Mouse (Mus musculus) MEL (cell line): ENCODE data around the gene Dlx1. TPM values are rescaled to one million over a fixed set of nuclear protein-coding genes. Genes with fewer than 3 reads are reported as not detected.

Experiments
- DNase-seq: peaks from one replicate; pipeline ENCODE4 v3.0.0; 2011; ENCODE audit warnings: low read depth, low spot score
- H3K27ac ChIP-seq: 2 replicates; pipeline ENCODE4 v1.5.1; 2012; ENCODE audit warnings: low read depth, mild to moderate bottlenecking, control low read depth, low read length, moderate library complexity; ENCODE audit not compliant: control insufficient read depth
- H3K27me3 ChIP-seq, 2 experiments: fragments of 150-350 bp in 1 of 2; sonication (generic) in 1 of 2; 2 replicates each; pipeline ENCODE4 v1.6.1; 2012; ENCODE audit warnings: low read length in 2 of 2, mild to moderate bottlenecking in 2 of 2, improper control_type of control experiment in 1 of 2, moderate library complexity in 1 of 2; ENCODE audit not compliant: insufficient read depth in 2 of 2, control insufficient read depth in 1 of 2
- H3K36me3 ChIP-seq, 2 experiments: 2 replicates each; pipeline ENCODE4 v1.6.1; 2012 to 2014; ENCODE audit warnings: low read length in 2 of 2, improper control_type of control experiment in 1 of 2, inconsistent platforms in 1 of 2, mild to moderate bottlenecking in 1 of 2; ENCODE audit not compliant: insufficient read depth in 2 of 2, control insufficient read depth in 1 of 2
- H3K4me1 ChIP-seq, 2 experiments: fragments of 150-350 bp in 1 of 2; sonication (generic) in 1 of 2; 2 replicates each; pipeline ENCODE4 v1.6.1; 2012; ENCODE audit warnings: low read length in 2 of 2, improper control_type of control experiment in 1 of 2, mild to moderate bottlenecking in 1 of 2; ENCODE audit not compliant: insufficient read depth in 2 of 2, control insufficient read depth in 1 of 2
- H3K4me3 ChIP-seq, 2 experiments: fragments of 150-350 bp in 1 of 2; sonication (generic) in 1 of 2; 2 replicates each; pipeline ENCODE4 v1.5.1; 2012; ENCODE audit warnings: low read depth in 2 of 2, low read length in 2 of 2, mild to moderate bottlenecking in 2 of 2, moderate library complexity in 2 of 2, control low read depth in 1 of 2, improper control_type of control experiment in 1 of 2; ENCODE audit not compliant: control insufficient read depth in 1 of 2, insufficient read depth in 1 of 2
- H3K79me2 ChIP-seq: 2 replicates; pipeline ENCODE4 v1.6.1; 2012; ENCODE audit warnings: mild to moderate bottlenecking, low read length, moderate library complexity; ENCODE audit not compliant: control insufficient read depth, poor library complexity, insufficient read depth
- H3K9ac ChIP-seq: 2 replicates; pipeline ENCODE4 v1.6.1; 2012; ENCODE audit warnings: low read depth, mild to moderate bottlenecking, control low read depth, low read length, moderate library complexity; ENCODE audit not compliant: control insufficient read depth, poor library complexity, severe bottlenecking
- H3K9me3 ChIP-seq: fragments of 150-350 bp; sonication (generic); replicated peaks from 2 replicates; pipeline ENCODE4 v1.6.1; 2012; ENCODE audit warnings: mild to moderate bottlenecking, low read length, improper control_type of control experiment, moderate library complexity; ENCODE audit not compliant: insufficient read depth
- CHD1 ChIP-seq: IDR thresholded peaks from 2 replicates; pipeline ENCODE4 v1.6.1; 2012; ENCODE audit warnings: low read depth, mild to moderate bottlenecking, inconsistent platforms, low read length, improper control_type of control experiment
- CHD2 ChIP-seq: IDR thresholded peaks from 2 replicates; pipeline ENCODE4 v1.6.1; 2011; ENCODE audit warnings: low read length, improper control_type of control experiment
- ELF1 ChIP-seq: IDR thresholded peaks from 2 replicates; pipeline ENCODE4 v1.6.1; 2014; ENCODE audit warnings: low read depth, mild to moderate bottlenecking, inconsistent platforms, low read length, improper control_type of control experiment, moderate library complexity
- EP300 ChIP-seq, 2 experiments: IDR thresholded peaks; 2 replicates each; pipeline ENCODE4 v1.6.1; 2011; ENCODE audit warnings: improper control_type of control experiment in 2 of 2, low read length in 2 of 2, low read depth in 1 of 2, mild to moderate bottlenecking in 1 of 2
- ETS1 ChIP-seq: IDR thresholded peaks from 2 replicates; pipeline ENCODE4 v1.6.1; 2012; ENCODE audit warnings: low read depth, mild to moderate bottlenecking, inconsistent platforms, low read length, improper control_type of control experiment, moderate library complexity
- GABPA ChIP-seq: IDR thresholded peaks from 2 replicates; pipeline ENCODE4 v1.6.1; 2012; ENCODE audit warnings: low read depth, mild to moderate bottlenecking, inconsistent platforms, low read length, improper control_type of control experiment, moderate library complexity
- GATA1 ChIP-seq: IDR thresholded peaks from 2 replicates; pipeline ENCODE4 v1.6.1; 2011; ENCODE audit warnings: low read depth, low read length, improper control_type of control experiment
- JUND ChIP-seq: IDR thresholded peaks from 2 replicates; pipeline ENCODE4 v1.6.1; 2011; ENCODE audit warnings: low read depth, mild to moderate bottlenecking, improper control_type of control experiment, low read length
- KAT2A ChIP-seq: conservative IDR thresholded peaks from 2 replicates; pipeline ENCODE4 v1.6.1; 2012; ENCODE audit warnings: low read depth, low read length, improper control_type of control experiment, inconsistent platforms
- MAX ChIP-seq: IDR thresholded peaks from 2 replicates; pipeline ENCODE4 v1.6.1; 2011; ENCODE audit warnings: low read length, improper control_type of control experiment
- MAZ ChIP-seq: IDR thresholded peaks from 2 replicates; pipeline ENCODE4 v1.6.1; 2012; ENCODE audit warnings: low read depth, mild to moderate bottlenecking, inconsistent platforms, low read length, improper control_type of control experiment
- MEF2A ChIP-seq: IDR thresholded peaks from 2 replicates; pipeline ENCODE4 v1.6.1; 2014; ENCODE audit warnings: low read depth, mild to moderate bottlenecking, inconsistent platforms, low read length, improper control_type of control experiment; ENCODE audit not compliant: poor library complexity, insufficient replicate concordance, severe bottlenecking; ENCODE audit errors: extremely low read depth
- MXI1 ChIP-seq: IDR thresholded peaks from 2 replicates; pipeline ENCODE4 v1.6.1; 2011; ENCODE audit warnings: mild to moderate bottlenecking, low read depth, low read length, improper control_type of control experiment
- MYB ChIP-seq: IDR thresholded peaks from 2 replicates; pipeline ENCODE4 v1.6.1; 2011; ENCODE audit warnings: mild to moderate bottlenecking, low read depth, low read length, improper control_type of control experiment
- NELFE ChIP-seq: IDR thresholded peaks from 2 replicates; pipeline ENCODE4 v1.6.1; 2011; ENCODE audit warnings: low read depth, low read length, improper control_type of control experiment
- NRF1 ChIP-seq: IDR thresholded peaks from 2 replicates; pipeline ENCODE4 v1.6.1; 2014; ENCODE audit warnings: low read depth, mild to moderate bottlenecking, inconsistent platforms, low read length, improper control_type of control experiment, moderate library complexity; ENCODE audit not compliant: poor library complexity, insufficient read depth, severe bottlenecking
- POLR2AphosphoS2 ChIP-seq: IDR thresholded peaks from 2 replicates; pipeline ENCODE4 v1.6.1; 2011; ENCODE audit warnings: low read length, improper control_type of control experiment
- POLR2AphosphoS5 ChIP-seq: IDR thresholded peaks from 2 replicates; pipeline ENCODE4 v1.6.1; 2012; ENCODE audit warnings: low read depth, borderline replicate concordance, mild to moderate bottlenecking, inconsistent platforms, low read length, moderate library complexity, mixed read lengths
- RAD21 ChIP-seq: IDR thresholded peaks from 2 replicates; pipeline ENCODE4 v1.6.1; 2011; ENCODE audit warnings: mild to moderate bottlenecking, low read depth, low read length, improper control_type of control experiment
- RCOR1 ChIP-seq: IDR thresholded peaks from 2 replicates; pipeline ENCODE4 v1.6.1; 2012; ENCODE audit warnings: low read depth, mild to moderate bottlenecking, inconsistent platforms, low read length, improper control_type of control experiment
- SIN3A ChIP-seq: IDR thresholded peaks from 2 replicates; pipeline ENCODE4 v1.6.1; 2012; ENCODE audit warnings: low read length, improper control_type of control experiment, inconsistent platforms
- SMC3 ChIP-seq: IDR thresholded peaks from 2 replicates; pipeline ENCODE4 v1.6.1; 2011; ENCODE audit warnings: low read depth, low read length, improper control_type of control experiment
- TAL1 ChIP-seq: IDR thresholded peaks from 2 replicates; pipeline ENCODE4 v1.6.1; 2012; ENCODE audit warnings: mild to moderate bottlenecking, inconsistent platforms, low read length, moderate library complexity, mixed read lengths
- TBP ChIP-seq: IDR thresholded peaks from 2 replicates; pipeline ENCODE4 v1.8.0; 2011; ENCODE audit warnings: low read depth, low read length, improper control_type of control experiment
- TCF12 ChIP-seq: IDR thresholded peaks from 2 replicates; pipeline ENCODE4 v1.6.1; 2014; ENCODE audit warnings: low read depth, mild to moderate bottlenecking, inconsistent platforms, low read length, improper control_type of control experiment, moderate library complexity
- UBTF ChIP-seq: IDR thresholded peaks from 2 replicates; pipeline ENCODE4 v1.6.1; 2012; ENCODE audit warnings: low read depth, mild to moderate bottlenecking, inconsistent platforms, low read length, improper control_type of control experiment, moderate library complexity, borderline replicate concordance; ENCODE audit not compliant: insufficient read depth
- ZKSCAN1 ChIP-seq: IDR thresholded peaks from 2 replicates; pipeline ENCODE4 v1.6.1; 2012; ENCODE audit warnings: low read depth, mild to moderate bottlenecking, inconsistent platforms, low read length, improper control_type of control experiment, moderate library complexity
- polyA plus RNA-seq, 2 experiments: library from polyadenylated mRNA; stranded (reverse) in 1 of 2; unstranded in 1 of 2; fragments of >175 nt in 1 of 2; fragments of >200 nt in 1 of 2; gene quantifications; 2 replicates each; pipeline versions ENCODE4 v1.2.1 to v1.2.4; 2012; ENCODE audit warnings: low replicate concordance in 2 of 2, low read depth in 1 of 2; ENCODE audit not compliant: insufficient read length in 2 of 2, insufficient read depth in 1 of 2, missing spikeins in 1 of 2
- total RNA-seq: library from RNA; depleted of rRNA; stranded (reverse); fragments of 300-350 nt; gene quantifications from 2 replicates; pipeline ENCODE4 v1.2.3, GENCODE M21; 2012

The Dlx1 gene
- total and polyA plus RNA-seq, 3 experiments, result 3.4 to 11.8 TPM; not detected in 1

- TF ChIP-seq MYB (no peak), SIN3A (peak; percentile 68; the same call in 1 of the 2 replicates), EP300 (IDR thresholded peaks at IDR 0.05; ENCODE audit: low read depth in 1 of 2, low read length in 2 of 2) (peak in 1 of 2 experiments; percentile 42; a peak in 2 of 4 replicates), KAT2A (no peak), RAD21 (no peak), NRF1 (no peak), GABPA (no peak), TCF12 (no peak), MAZ (no peak; the same call in 1 of the 2 replicates), MXI1 (peak; percentile 61; the same call in 1 of the 2 replicates), POLR2AphosphoS5 (no peak), JUND (no peak), MEF2A (no peak), CHD1 (no peak), UBTF (no peak), POLR2AphosphoS2 (no peak; the same call in 1 of the 2 replicates), ZKSCAN1 (no peak), CHD2 (no peak)
These were observed 5.0 kb upstream of the Dlx1 start (continued) for GRCm38 (mm10) chr2:71522871-71523270.

DNA sequence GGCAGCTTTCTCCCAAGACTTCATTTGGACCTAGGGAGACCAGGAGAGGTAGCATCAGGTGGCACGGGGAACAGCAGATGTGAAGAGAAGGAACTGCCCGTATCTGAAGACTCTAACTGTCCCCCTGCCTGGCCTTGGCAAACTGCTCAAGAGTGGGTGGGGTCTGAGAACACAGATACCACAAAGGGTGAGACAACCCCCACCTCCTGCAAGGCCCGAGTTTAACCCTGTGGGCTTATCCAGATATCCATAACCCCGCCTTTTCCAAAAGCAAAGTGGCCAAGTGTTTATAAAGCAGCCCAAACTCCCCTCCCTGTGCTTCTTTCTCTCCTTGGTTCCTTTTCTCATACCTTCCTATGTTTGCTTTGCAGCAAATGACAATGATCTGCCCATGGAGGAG is 4.5 kb upstream of the Dlx1 start:
- TF ChIP-seq ETS1 (peak; percentile 72), MEF2A (no peak), MAZ (0 out of 2 replicates have a peak, but pooled peaks have one; percentile 62), TBP (0 out of 2 replicates have a peak, but pooled peaks have one; percentile 25), TCF12 (peak; percentile 72), TAL1 (no peak), CHD1 (no peak), SMC3 (no peak), GABPA (no peak), GATA1 (peak; percentile 41; the same call in 1 of the 2 replicates), ELF1 (no peak), RCOR1 (no peak; the same call in 1 of the 2 replicates), EP300 (IDR thresholded peaks at IDR 0.05; ENCODE audit: low read depth in 1 of 2, low read length in 2 of 2) (peak; percentile 32 to 81), MAX (no peak), NRF1 (no peak), NELFE (no peak)
- Histone ChIP-seq H3K79me2 (no peaks in the 10 kb centered on the region), H3K9me3 (no peaks in the 10 kb centered on the region), H3K4me1 (peaks cover 14 to 24% of the 10 kb centered on the region in 2 experiments), H3K36me3 (peaks cover 0 to 27% of the 10 kb centered on the region in 2 experiments; a peak in 2 of 4 replicates), H3K27ac (peak overlapping the region; percentile 47), H3K9ac (peak overlapping the region; percentile 39), H3K4me3 (peak overlapping the region in 1 of 2 experiments; percentile 32; a peak in 3 of 4 replicates), H3K27me3 (no peaks in the 10 kb centered on the region)
- DNase-seq, result peak; percentile 73
